In genomic region chr5:129786161-129786560, GRCm38 (mm10) we compare ENCODE assay signal across 8 mouse cellular contexts. TPM values are rescaled to one million over a fixed set of nuclear protein-coding genes. Genes with fewer than 3 reads are reported as not detected.
DNase-seq lines count a peak whose midpoint lies in the region; ATAC-seq lines count a peak whose summit lies in the region.

No protein-coding gene starts in this region.

- H3K27ac ChIP-seq in heart, embryonic 12.5 days (ENCODE audit: poor library complexity, severe bottlenecking): peak overlapping the region; percentile 99
- peak overlapping the region; percentile 98; the same call in 1 of the 2 replicates for H3K27ac ChIP-seq in forebrain, embryonic 11.5 days (ENCODE audit: low read depth, low read length)
- H3K27ac ChIP-seq in liver, embryonic 13.5 days: peak overlapping the region; percentile 97

- peaks cover 20% of the 10 kb centered on the region for H3K4me1 ChIP-seq in heart, embryonic 12.5 days (replicated peaks)
- peaks cover 4% of the 10 kb centered on the region; the same call in 1 of the 2 replicates for H3K4me1 ChIP-seq in forebrain, embryonic 11.5 days (replicated peaks; ENCODE audit: control insufficient read depth, insufficient read depth, low read length)
- peaks cover 47% of the 10 kb centered on the region for H3K4me1 ChIP-seq in liver, embryonic 13.5 days (replicated peaks)

- peak overlapping the region; percentile 79 for H3K4me2 ChIP-seq in heart, embryonic 12.5 days
- H3K4me2 ChIP-seq in forebrain, embryonic 11.5 days (ENCODE audit: low read depth, low read length, severe bottlenecking): peak overlapping the region; percentile 49
- H3K4me2 ChIP-seq in liver, embryonic 13.5 days: peak overlapping the region; percentile 69

- H3K9me3 ChIP-seq in heart, embryonic 12.5 days (replicated peaks): no peaks in the 10 kb centered on the region
- H3K9me3 ChIP-seq in forebrain, embryonic 11.5 days (ENCODE audit: control insufficient read depth, low read length): no peaks in the 10 kb centered on the region
- no peaks in the 10 kb centered on the region for H3K9me3 ChIP-seq in liver, embryonic 13.5 days (replicated peaks)

- no peak for ATAC-seq in heart, embryonic 12.5 days (ENCODE audit: insufficient number of reproducible peaks, low FRiP score)
- ATAC-seq in forebrain, embryonic 11.5 days (replicated peaks; ENCODE audit: low FRiP score): no peak
- ATAC-seq in liver, embryonic 13.5 days (ENCODE audit: low read depth): no peak

- 78% methylated on average over 6 of the region's 6 CpGs for WGBS in heart, embryonic 12.5 days
- 85% methylated on average over 6 of the region's 6 CpGs for WGBS in forebrain, embryonic 11.5 days
- 69% methylated on average over 6 of the region's 6 CpGs for WGBS in liver, embryonic 13.5 days (ENCODE audit: insufficient replicate concordance)

- no peaks in the 10 kb centered on the region for H3K27me3 ChIP-seq in heart, embryonic 12.5 days (replicated peaks)
- H3K27me3 ChIP-seq in forebrain, embryonic 11.5 days (ENCODE audit: control insufficient read depth, insufficient read depth, low read length): no peaks in the 10 kb centered on the region
- no peaks in the 10 kb centered on the region for H3K27me3 ChIP-seq in liver, embryonic 13.5 days

- peaks cover 26% of the 10 kb centered on the region for H3K36me3 ChIP-seq in heart, embryonic 12.5 days
- peaks cover 10% of the 10 kb centered on the region; the same call in 1 of the 2 replicates for H3K36me3 ChIP-seq in forebrain, embryonic 11.5 days (ENCODE audit: control insufficient read depth, insufficient read depth, low read length)
- H3K36me3 ChIP-seq in liver, embryonic 13.5 days: peaks cover 26% of the 10 kb centered on the region

- peak overlapping the region; percentile 99 for H3K9ac ChIP-seq in heart, embryonic 12.5 days
- H3K9ac ChIP-seq in forebrain, embryonic 11.5 days (ENCODE audit: low read length): peak overlapping the region; percentile 94
- H3K9ac ChIP-seq in liver, embryonic 13.5 days: peak overlapping the region; percentile 93

- H3K4me3 ChIP-seq in heart, embryonic 12.5 days: peak overlapping the region; percentile 96
- peak overlapping the region; percentile 92 for H3K4me3 ChIP-seq in forebrain, embryonic 11.5 days (ENCODE audit: low read depth, low read length)
- peak overlapping the region; percentile 90 for H3K4me3 ChIP-seq in liver, embryonic 13.5 days (replicated peaks)

- no peak for DNase-seq in heart, adult 9 months (ENCODE audit: low spot score in 2 of 2)
- peak; percentile 11 for DNase-seq in CD4-positive helper T cell, adult 2 months (ENCODE audit: low read depth, low spot score)
- no peak for DNase-seq in forebrain, embryonic 11.5 days (ENCODE audit: low spot score)
- no peak for DNase-seq in liver, embryonic 13.5 days
- DNase-seq in gastrocnemius, postnatal 10 days: no peak
- no peak for DNase-seq in lung, postnatal 4 days
- DNase-seq in thymus, postnatal 4 days: no peak

RNA-seq across cellular contexts. Expression of gene Psph, which starts 1.1 kb away (rescaled TPM):
- polyA plus RNA-seq in heart, embryonic 12.5 days (2016; fragmentation: Nextera tagmentation; extraction: Ambion mirVana): 27.0 and 27.4 TPM in 2 replicates
- polyA plus RNA-seq in forebrain, embryonic 11.5 days (2014; fragmentation: Nextera tagmentation; extraction: Ambion mirVana): 45.2 and 46.4 TPM in 2 replicates
- 82.6 and 91.1 TPM in 2 replicates for polyA plus RNA-seq in liver, embryonic 13.5 days (2015; fragmentation: Nextera tagmentation; extraction: Ambion mirVana)
- 10 to 100 TPM; 15.9 to 18.2 TPM for total RNA-seq in gastrocnemius, postnatal 10 days (2021)
